Mouse (Mus musculus): ENCODE measurements around the gene Mal. TPM values are rescaled to one million over a fixed set of nuclear protein-coding genes. Genes with fewer than 3 reads are reported as not detected.

Mal gene
- 0.77 and 1.9 TPM in 2 replicates for polyA plus RNA-seq (2014; fragmentation: Nextera tagmentation; extraction: Ambion mirVana)

GRCm38 (mm10) chr2:127656086-127656720 is at the start of gene Mal:
Mal (minus strand) TSS chr2:127656695.
- Histone ChIP-seq H3K4me2 (peak within 1 kb of the TSS; percentile 66), H3K36me3 (ENCODE audit: control insufficient read depth, insufficient read depth, low read length) (no peaks in the 10 kb centered on the region), H3K9me3 (ENCODE audit: control insufficient read depth, low read length) (no peaks in the 10 kb centered on the region), H3K27ac (ENCODE audit: low read depth, low read length) (no peak within 1 kb of the TSS), H3K27me3 (ENCODE audit: control insufficient read depth, insufficient read depth, low read length) (peaks cover 29% of the 10 kb centered on the region), H3K4me1 (ENCODE audit: control insufficient read depth, insufficient read depth, low read length) (peaks cover 6% of the 10 kb centered on the region; the same call in 1 of the 2 replicates), H3K9ac (ENCODE audit: low read length) (peak within 1 kb of the TSS; percentile 34), H3K4me3 (ENCODE audit: low read depth, low read length) (peak within 1 kb of the TSS; percentile 32)
- DNase-seq (ENCODE audit: low spot score, missing footprints) (peak; percentile 92), ATAC-seq (ENCODE audit: low FRiP score) (peak; percentile 46; the same call in 1 of the 2 replicates)
- WGBS = under 1% methylated on average over 43 of the region's 43 CpGs

GRCm38 (mm10) chr2:127705267-127705666 is 48.8 kb upstream of the Mal start:
- DNase-seq (ENCODE audit: low spot score, missing footprints) = no peak
- H3K4me3 ChIP-seq (ENCODE audit: low read depth, low read length) = no peak overlapping the region
- H3K4me1 ChIP-seq (ENCODE audit: control insufficient read depth, insufficient read depth, low read length) = no peaks in the 10 kb centered on the region
- no peak overlapping the region for H3K4me2 ChIP-seq
- no peaks in the 10 kb centered on the region for H3K9me3 ChIP-seq (ENCODE audit: control insufficient read depth, low read length)
- WGBS = 75% methylated on average over 6 of the region's 6 CpGs
- H3K9ac ChIP-seq (ENCODE audit: low read length) = no peak overlapping the region
- H3K27ac ChIP-seq (ENCODE audit: low read depth, low read length) = no peak overlapping the region
- no peaks in the 10 kb centered on the region for H3K27me3 ChIP-seq (ENCODE audit: control insufficient read depth, insufficient read depth, low read length)
- no peaks in the 10 kb centered on the region for H3K36me3 ChIP-seq (ENCODE audit: control insufficient read depth, insufficient read depth, low read length)
- ATAC-seq (ENCODE audit: low FRiP score) = no peak

DNA sequence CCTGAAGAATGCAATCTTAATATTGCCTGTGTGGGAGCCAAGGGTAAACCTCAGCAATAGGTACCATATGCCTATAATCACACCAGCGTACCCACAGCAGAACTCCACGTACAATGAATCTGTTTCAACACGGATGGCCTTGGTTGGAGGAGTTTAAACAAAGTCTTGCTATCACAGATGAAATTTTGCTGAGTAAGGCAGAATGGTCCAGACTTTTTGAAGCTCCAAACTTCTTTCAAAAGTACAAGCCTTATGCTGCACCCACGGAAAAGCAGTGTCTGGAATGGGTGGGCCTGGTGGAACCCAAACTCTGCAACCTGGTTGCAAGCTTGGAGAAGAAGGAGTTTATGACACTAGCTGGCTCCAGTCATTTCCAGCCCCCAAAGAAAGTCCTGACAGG is 32.7 kb upstream of the Mal start:
- Histone ChIP-seq H3K4me1 (ENCODE audit: control insufficient read depth, insufficient read depth, low read length) (no peaks in the 10 kb centered on the region), H3K9ac (ENCODE audit: low read length) (no peak overlapping the region), H3K27ac (ENCODE audit: low read depth, low read length) (no peak overlapping the region), H3K4me3 (ENCODE audit: low read depth, low read length) (no peak overlapping the region), H3K9me3 (ENCODE audit: control insufficient read depth, low read length) (no peaks in the 10 kb centered on the region), H3K27me3 (ENCODE audit: control insufficient read depth, insufficient read depth, low read length) (no peaks in the 10 kb centered on the region), H3K4me2 (no peak overlapping the region), H3K36me3 (ENCODE audit: control insufficient read depth, insufficient read depth, low read length) (no peaks in the 10 kb centered on the region)
- ATAC-seq (ENCODE audit: low FRiP score) (no peak), DNase-seq (ENCODE audit: low spot score, missing footprints) (no peak)
- 88% methylated on average over 4 of the region's 4 CpGs for WGBS

- WGBS = 42% methylated on average over 12 of the region's 12 CpGs
- no peak overlapping the region for H3K4me2 ChIP-seq
- no peaks in the 10 kb centered on the region for H3K27me3 ChIP-seq (ENCODE audit: control insufficient read depth, insufficient read depth, low read length)
- no peaks in the 10 kb centered on the region for H3K36me3 ChIP-seq (ENCODE audit: control insufficient read depth, insufficient read depth, low read length)
- no peak overlapping the region for H3K4me3 ChIP-seq (ENCODE audit: low read depth, low read length)
- no peak overlapping the region for H3K9ac ChIP-seq (ENCODE audit: low read length)
- H3K9me3 ChIP-seq (ENCODE audit: control insufficient read depth, low read length) = no peaks in the 10 kb centered on the region
- no peak overlapping the region for H3K27ac ChIP-seq (ENCODE audit: low read depth, low read length)
- H3K4me1 ChIP-seq (ENCODE audit: control insufficient read depth, insufficient read depth, low read length) = no peaks in the 10 kb centered on the region
- ATAC-seq (ENCODE audit: low FRiP score) = peak; percentile 84
- peak; percentile 92 for DNase-seq (ENCODE audit: low spot score, missing footprints)
Observed at GRCm38 (mm10) chr2:127683687-127684331, 27.3 kb upstream of the Mal start.

GRCm38 (mm10) chr2:127667843-127668506 is 11.5 kb upstream of the Mal start:
- Histone ChIP-seq H3K27ac (ENCODE audit: low read depth, low read length) (no peak overlapping the region), H3K9ac (ENCODE audit: low read length) (no peak overlapping the region), H3K9me3 (ENCODE audit: control insufficient read depth, low read length) (no peaks in the 10 kb centered on the region), H3K4me2 (no peak overlapping the region), H3K4me3 (ENCODE audit: low read depth, low read length) (no peak overlapping the region), H3K27me3 (ENCODE audit: control insufficient read depth, insufficient read depth, low read length) (no peaks in the 10 kb centered on the region), H3K36me3 (ENCODE audit: control insufficient read depth, insufficient read depth, low read length) (no peaks in the 10 kb centered on the region), H3K4me1 (ENCODE audit: control insufficient read depth, insufficient read depth, low read length) (no peaks in the 10 kb centered on the region)
- ATAC-seq (ENCODE audit: low FRiP score) = no peak
- DNase-seq (ENCODE audit: low spot score, missing footprints) = no peak
- WGBS = 20% methylated on average over 2 of the region's 2 CpGs

- no peaks in the 10 kb centered on the region for H3K27me3 ChIP-seq (ENCODE audit: control insufficient read depth, insufficient read depth, low read length)
- no peak overlapping the region for H3K27ac ChIP-seq (ENCODE audit: low read depth, low read length)
- H3K4me3 ChIP-seq (ENCODE audit: low read depth, low read length) = no peak overlapping the region
- no peaks in the 10 kb centered on the region for H3K9me3 ChIP-seq (ENCODE audit: control insufficient read depth, low read length)
- H3K4me2 ChIP-seq = no peak overlapping the region
- DNase-seq (ENCODE audit: low spot score, missing footprints) = no peak
- H3K9ac ChIP-seq (ENCODE audit: low read length) = no peak overlapping the region
- no peaks in the 10 kb centered on the region for H3K4me1 ChIP-seq (ENCODE audit: control insufficient read depth, insufficient read depth, low read length)
- no peak for ATAC-seq (ENCODE audit: low FRiP score)
- H3K36me3 ChIP-seq (ENCODE audit: control insufficient read depth, insufficient read depth, low read length) = no peaks in the 10 kb centered on the region
Observed at GRCm38 (mm10) chr2:127667015-127667414, 10.5 kb upstream of the Mal start.

DNA sequence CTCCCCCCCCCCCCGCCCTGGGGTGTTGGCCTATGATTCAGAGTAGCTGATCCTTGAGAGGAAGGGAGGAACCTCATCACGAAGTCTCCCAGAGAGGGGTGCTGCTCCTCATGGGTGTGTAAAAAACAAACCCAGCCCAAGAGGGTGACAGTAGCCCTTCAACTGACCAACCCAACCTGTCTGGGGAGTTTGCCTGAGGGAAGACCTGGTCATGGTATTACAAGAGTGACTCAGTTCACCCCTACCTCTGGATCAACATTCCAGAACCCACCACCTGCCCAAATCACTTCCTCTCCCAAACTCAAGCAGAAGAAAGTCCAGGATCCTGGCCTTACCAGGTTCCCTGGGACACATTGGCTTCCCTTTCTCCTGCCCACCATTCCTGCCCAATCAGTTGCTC is 6.2 kb upstream of the Mal start:
- H3K27ac ChIP-seq (ENCODE audit: low read depth, low read length) = no peak overlapping the region
- H3K4me2 ChIP-seq = no peak overlapping the region
- H3K36me3 ChIP-seq (ENCODE audit: control insufficient read depth, insufficient read depth, low read length) = no peaks in the 10 kb centered on the region
- H3K9ac ChIP-seq (ENCODE audit: low read length) = no peak overlapping the region
- ATAC-seq (ENCODE audit: low FRiP score) = no peak
- 70% methylated on average over 2 of the region's 2 CpGs for WGBS
- DNase-seq (ENCODE audit: low spot score, missing footprints) = no peak
- no peaks in the 10 kb centered on the region for H3K27me3 ChIP-seq (ENCODE audit: control insufficient read depth, insufficient read depth, low read length)
- no peaks in the 10 kb centered on the region for H3K4me1 ChIP-seq (ENCODE audit: control insufficient read depth, insufficient read depth, low read length)
- H3K4me3 ChIP-seq (ENCODE audit: low read depth, low read length) = no peak overlapping the region
- H3K9me3 ChIP-seq (ENCODE audit: control insufficient read depth, low read length) = no peaks in the 10 kb centered on the region

DNA sequence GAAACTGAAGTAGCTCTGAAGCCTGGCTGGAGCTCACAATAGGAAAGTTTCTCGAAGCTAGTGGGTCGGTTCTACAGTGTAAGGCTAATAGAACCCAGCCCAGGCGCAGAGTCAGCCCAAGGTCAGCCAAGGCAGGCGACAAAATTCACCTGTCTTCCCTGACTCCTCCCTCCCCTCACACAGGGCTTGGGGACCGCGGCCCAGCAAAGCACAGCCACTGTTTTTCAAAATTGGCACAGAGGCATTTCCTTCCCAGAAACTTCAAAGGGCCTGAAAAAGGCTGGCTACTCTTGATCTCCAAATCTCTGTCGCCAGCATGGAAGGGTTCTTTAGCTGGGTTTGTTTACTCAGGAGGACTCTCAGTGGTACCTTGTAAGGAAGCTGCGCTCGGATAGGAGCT is 1.1 kb downstream of the Mal start:
- peak overlapping the region; percentile 66; the same call in 1 of the 2 replicates for H3K4me2 ChIP-seq
- DNase-seq (ENCODE audit: low spot score, missing footprints) = peak; percentile 87

DNA sequence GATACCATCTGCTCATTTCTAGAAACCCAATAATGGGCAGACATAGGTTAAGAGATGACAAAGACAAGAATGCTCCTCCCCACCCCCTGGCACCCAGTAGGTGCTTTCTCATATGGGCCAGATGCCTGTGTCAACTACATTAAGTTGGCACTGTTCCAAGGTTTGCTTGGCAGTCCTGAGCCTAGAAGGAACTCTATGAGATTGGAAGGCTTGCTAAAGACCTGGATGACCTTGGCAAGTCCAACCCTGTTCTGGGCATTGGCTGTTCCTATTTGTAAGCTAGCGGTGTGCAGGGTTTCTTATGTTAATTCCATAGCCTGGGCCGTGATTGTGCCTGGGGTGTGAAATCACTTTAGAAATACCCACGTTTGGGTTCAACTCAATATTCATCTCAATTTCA is 1.7 kb downstream of the Mal start:
- Histone ChIP-seq H3K4me1 (ENCODE audit: control insufficient read depth, insufficient read depth, low read length) (peaks cover 6% of the 10 kb centered on the region; the same call in 1 of the 2 replicates), H3K9ac (ENCODE audit: low read length) (no peak overlapping the region), H3K4me2 (no peak overlapping the region), H3K4me3 (ENCODE audit: low read depth, low read length) (no peak overlapping the region), H3K27ac (ENCODE audit: low read depth, low read length) (no peak overlapping the region), H3K27me3 (ENCODE audit: control insufficient read depth, insufficient read depth, low read length) (peaks cover 29% of the 10 kb centered on the region), H3K36me3 (ENCODE audit: control insufficient read depth, insufficient read depth, low read length) (no peaks in the 10 kb centered on the region), H3K9me3 (ENCODE audit: control insufficient read depth, low read length) (no peaks in the 10 kb centered on the region)
- DNase-seq (ENCODE audit: low spot score, missing footprints) (no peak), ATAC-seq (ENCODE audit: low FRiP score) (no peak)
- 47% methylated on average over 3 of the region's 3 CpGs for WGBS

More for the DNA sequence above, 1.1 kb downstream of the Mal start:
- H3K27me3 ChIP-seq (ENCODE audit: control insufficient read depth, insufficient read depth, low read length) = peaks cover 29% of the 10 kb centered on the region
- whole genome bisulfite sequencing = 7% methylated on average over 9 of the region's 9 CpGs
- peak overlapping the region; percentile 32 for H3K4me3 ChIP-seq (ENCODE audit: low read depth, low read length)
- no peaks in the 10 kb centered on the region for H3K36me3 ChIP-seq (ENCODE audit: control insufficient read depth, insufficient read depth, low read length)
- no peak overlapping the region for H3K27ac ChIP-seq (ENCODE audit: low read depth, low read length)
- no peak overlapping the region for H3K9ac ChIP-seq (ENCODE audit: low read length)
- H3K4me1 ChIP-seq (ENCODE audit: control insufficient read depth, insufficient read depth, low read length) = peaks cover 6% of the 10 kb centered on the region; the same call in 1 of the 2 replicates
- no peaks in the 10 kb centered on the region for H3K9me3 ChIP-seq (ENCODE audit: control insufficient read depth, low read length)
- no peak for ATAC-seq (ENCODE audit: low FRiP score)
